Mouse (Mus musculus) erythroid progenitor cell, adult 5-6 weeks (primary cell): ENCODE data around the gene Nat14. TPM values are rescaled to one million over a fixed set of nuclear protein-coding genes. Genes with fewer than 3 reads are reported as not detected.
A peak's percentile ranks its signal among the peaks of the same experiment; 100 is the strongest.

Experiments used
- ATAC-seq: replicated peaks from 2 replicates; pipeline ENCODE4 v1.8.0; 2016; ENCODE audit warnings: moderate number of reproducible peaks, mild to moderate bottlenecking, moderate TSS enrichment, inconsistent platforms; ENCODE audit not compliant: poor library complexity, low FRiP score, severe bottlenecking
- total RNA-seq, 2 experiments: library from RNA; stranded (forward) in 1 of 2; stranded (reverse) in 1 of 2; fragments of 150-400 nt in 1 of 2; fragments of 186-747, 209-891 nt in 1 of 2; gene quantifications; 2 replicates each; pipeline versions ENCODE4 v1.2.3 to v1.2.4; 2015 to 2017; ENCODE audit warnings: low replicate concordance in 2 of 2

Gene Nat14
- total RNA-seq, 2 experiments from 2014 or later: 2.9 to 4.4 TPM

DNA sequence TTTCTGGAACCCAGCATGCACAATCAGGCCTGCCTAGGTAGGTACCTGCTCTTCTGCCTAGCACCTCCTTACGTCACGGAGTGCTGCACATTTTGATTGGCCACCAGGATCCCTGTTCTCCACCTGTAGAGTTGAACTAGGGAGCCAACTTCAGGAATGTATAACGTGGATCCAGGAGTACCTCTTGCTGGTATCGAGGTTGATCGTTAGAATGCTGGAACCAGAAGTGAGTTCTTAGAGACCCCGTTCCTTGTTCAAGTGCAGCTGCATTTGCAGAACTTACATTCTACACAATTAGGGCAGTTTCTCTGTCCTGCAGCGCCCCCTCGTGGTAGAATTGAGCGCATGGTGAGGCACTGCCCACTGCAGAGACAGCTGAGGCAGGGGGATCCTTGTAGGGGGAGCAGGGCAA is 18.2 kb downstream of the Nat14 start:
- ATAC-seq: peak; percentile 55

DNA sequence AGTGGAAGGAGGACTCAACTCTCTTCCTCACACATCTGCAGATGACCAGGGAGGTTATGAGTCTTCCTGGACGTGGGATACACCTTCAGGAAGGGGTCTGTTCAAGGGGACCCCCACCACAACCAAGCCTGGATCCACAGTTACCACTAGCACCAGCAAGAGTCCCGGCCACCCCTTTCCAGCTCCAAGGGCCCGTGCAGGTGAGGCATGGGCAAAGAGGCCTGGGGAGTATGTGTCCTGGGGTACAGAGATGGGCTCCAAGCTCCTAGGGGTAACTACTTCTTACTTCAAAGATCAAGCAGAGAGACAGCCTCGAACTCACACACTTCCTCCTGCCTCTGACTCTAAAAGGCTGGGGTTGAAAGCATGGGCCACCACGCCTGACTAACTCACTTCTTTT is 20.8 kb downstream of the Nat14 start:
- no peak for ATAC-seq

DNA sequence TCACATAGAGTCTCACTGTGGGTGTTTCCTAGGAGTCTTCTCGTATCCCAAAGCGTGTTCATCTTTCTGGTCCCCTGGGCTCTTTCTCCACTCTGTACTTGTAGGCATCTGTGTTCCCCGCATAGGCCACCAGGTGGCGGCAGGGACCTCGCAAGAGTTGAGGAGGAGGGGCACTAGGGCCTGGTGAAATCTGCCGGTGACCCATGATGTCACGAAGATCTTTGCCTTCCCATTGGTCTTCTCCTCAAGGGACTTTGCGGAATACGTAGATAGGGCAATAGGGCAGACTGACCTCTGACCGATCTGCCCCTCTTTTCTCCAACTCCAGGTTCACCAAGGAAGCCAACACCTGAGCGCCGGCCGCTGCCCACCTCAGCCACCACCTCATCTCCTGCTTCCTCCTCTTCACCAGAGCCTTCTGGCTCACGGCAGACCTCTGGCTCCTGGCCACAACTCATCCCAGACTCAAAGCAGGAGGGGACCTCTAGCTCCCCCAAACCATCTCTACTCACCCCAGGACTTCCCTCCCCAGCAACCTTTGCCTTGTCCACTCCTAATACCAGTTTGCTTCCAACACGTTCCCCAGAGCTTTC is 21.5 kb downstream of the Nat14 start:
- ATAC-seq: peak; percentile 74

DNA sequence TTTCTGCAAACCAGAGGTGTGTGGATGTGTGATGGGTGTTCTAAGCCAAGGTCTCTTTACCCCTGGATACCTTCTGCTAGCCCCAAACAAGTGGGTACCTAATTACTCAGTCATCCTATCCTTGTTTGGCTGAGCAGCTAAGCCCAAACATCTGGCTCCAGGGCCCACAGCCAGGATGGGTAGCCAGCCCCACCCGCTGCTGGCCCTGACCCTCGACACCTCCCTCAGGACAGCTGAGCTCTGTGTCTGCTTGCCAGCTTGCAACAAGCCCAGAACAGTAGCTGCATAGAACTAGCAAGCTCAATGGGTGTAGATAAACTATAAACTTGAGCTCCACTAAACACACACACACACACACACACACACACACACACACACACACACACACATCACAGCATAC is 26.0 kb downstream of the Nat14 start:
- ATAC-seq: no peak

DNA sequence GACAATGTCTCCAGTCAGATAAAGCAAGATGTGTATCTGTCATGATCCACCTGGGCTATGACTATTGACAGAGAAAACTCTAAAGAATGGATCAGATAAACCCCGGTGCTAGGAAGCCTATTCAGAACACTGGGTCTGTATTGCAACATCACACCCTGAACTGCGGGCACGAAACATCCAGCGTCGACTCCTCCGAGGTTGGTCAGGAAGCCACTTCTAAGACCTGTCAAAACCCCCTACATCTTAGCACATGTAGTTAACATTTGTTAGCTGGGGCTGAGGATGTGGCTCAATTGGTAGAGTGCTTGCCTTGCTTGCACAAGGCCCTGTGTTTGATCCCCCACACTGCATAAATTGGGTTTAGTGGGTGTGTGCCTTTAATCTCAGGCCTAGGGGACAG is 26.6 kb downstream of the Nat14 start:
- ATAC-seq: no peak

DNA sequence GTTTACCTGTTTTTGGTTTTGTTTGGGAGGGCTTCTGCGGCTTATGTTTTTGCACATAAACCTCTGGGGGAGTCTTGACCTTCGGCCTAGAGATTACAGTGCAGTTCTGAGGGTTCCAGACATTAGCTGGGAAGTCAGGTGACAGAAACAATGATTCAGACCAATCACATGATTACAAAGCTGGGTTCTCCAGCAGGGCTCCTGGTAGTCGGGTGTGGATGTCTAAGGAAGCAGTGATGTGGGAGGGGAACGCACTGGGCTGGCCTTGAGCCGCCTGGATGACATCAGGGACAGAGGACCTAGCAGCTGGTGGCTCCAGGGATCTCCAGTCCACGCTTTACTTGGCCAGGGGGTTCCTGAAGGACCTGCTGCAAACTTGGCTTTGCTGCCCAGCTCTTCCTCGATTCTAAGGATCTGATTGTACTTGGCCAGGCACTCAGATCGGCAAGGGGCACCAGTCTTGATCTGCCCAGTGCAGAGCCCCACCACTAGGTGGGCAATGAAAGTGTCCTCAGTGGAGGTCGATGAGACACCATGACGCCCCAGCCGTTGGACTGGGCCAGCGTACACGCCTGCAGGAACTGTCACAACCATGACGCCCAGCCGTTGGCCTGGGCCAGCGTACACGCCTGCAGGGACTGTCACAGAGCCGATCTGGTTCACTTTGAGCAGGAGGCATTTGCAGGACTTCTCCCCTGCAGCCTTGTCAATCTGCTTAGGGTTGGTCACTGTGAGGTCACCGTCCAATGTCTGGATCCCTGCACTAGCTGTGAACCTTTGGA is 28.9 kb downstream of the Nat14 start:
- ATAC-seq: no peak

DNA sequence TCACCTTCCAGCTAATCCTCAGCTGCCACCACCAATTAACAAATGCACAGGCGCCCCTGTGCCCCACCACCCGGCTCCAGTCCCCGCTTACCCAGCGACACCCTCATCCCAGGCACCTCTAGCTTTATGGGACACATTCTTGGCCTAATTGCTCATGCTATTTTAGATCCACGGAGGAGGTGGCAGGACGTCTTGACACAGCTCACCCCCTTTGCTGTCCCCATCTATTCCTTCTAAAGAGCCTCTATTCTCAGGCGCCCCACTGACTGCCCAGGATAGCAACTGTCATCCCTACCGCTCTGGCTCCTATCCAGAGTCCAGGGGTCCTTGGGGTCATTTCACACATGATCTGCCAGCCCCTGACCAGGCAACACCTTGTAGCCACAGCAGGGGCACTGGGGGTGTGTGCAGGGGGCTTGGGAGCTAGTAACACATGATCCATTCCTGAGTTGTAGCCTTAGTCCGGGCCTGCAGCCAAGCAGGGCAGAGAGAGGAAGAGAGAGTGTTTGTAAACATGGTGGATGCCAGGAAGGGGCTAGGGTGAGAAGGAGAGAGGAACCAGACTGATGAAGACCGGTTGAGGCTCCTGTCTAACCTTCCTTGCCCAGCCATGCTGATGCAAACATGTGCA is 32.1 kb downstream of the Nat14 start:
- ATAC-seq: no peak

DNA sequence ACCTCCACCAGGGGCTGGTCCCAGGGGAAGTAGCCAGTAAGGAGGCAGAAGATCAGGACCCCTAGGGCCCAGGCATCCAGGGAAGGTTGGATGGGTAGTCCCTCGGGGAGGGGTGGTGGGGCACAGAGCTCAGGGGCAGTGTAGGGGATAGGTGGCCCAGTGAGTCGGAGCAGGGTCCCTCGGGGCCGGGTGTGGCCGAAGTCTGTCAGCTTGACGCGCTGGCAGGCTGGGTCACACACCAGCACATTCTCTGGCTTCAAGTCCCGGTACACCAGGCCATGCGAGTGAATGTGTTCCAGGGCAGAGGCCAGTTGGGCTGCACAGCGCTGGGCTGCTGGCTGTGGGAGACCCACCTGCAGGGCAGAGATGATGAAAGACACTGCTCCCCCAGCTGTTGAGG is 35.5 kb downstream of the Nat14 start:
- ATAC-seq: no peak

DNA sequence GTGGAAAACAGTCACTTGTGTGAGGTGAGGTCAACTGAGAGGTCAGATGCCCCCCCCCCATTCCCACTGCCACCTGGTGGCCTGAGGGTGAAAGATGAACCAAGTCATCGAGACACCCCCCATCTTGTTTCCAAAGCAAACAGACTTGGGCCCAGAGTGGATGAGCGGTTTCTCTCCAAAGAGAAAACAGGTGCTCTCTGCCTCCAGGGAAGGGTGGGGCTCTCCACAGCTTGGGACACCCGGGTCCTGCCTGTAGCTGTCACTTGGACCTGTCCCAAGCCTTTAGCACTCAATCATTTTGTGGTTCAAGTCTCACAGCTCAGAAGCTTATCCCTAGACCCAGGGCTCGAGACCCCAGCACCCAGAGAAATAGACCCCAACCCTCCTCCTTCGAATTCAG is 41.7 kb downstream of the Nat14 start:
- no peak for ATAC-seq

DNA sequence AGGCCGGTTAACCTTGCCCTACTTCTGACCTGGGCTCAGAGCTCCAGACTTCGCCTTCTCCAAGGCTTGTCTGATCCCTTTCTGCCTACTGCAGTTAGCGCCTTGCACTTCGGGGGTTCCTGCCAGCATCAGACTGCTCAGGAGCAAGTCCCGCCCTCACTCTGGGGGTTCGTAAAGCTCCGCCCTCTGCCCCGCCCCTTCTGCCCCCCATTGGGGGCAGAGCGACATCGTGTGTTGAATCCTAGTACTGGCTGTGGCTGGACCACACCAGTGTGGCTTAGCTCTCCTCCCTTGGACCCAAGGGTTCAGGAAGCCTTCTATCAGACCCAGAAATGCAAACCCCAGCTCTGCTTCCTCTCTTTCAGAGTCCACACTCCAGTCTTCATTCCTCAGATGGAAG is 42.4 kb downstream of the Nat14 start, which contains the start of gene Sbk2:
Gene Sbk2 (minus strand): TSS at position 135 of the 400 bp plus-strand sequence.
- no peak for ATAC-seq

DNA sequence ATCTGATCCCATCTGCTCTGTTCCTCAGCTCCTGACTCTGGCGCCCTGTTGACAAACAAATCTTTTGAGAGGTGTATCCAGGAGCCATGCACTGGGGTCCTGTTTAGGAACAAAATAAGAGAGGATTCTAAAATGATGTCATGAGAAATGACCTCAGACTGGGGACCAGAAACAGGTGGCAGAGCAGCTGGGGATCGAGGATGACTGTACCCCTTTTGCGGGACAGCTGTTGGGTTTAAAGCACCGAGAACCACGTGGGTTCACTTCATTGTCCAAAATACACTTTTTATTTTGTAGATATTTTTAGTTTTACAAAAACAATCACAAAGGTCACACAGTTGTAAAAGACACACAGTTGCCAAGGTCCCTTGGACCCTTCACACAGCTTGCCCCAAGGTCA is 43.2 kb downstream of the Nat14 start:
- ATAC-seq: no peak

DNA sequence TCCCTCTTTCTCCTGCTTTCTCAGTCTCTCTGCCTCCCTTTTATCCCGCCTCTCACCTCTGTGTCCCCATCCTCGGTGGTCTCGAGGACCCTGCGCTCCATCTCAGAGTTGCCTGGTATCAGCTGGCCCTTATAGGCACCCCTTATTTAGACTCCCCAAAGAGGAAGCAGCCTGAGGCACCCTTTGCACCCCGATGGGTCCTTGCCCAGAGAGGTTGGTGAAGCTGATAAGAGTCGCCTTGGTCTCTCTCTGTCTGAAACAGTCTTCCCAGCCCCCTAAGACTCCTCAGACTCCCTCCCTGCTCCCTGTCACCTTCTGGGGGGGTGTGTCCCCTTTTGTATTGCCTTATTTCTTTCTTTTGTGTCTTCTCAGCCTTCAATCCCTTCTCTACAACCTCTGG is 49.2 kb downstream of the Nat14 start, which contains the start of gene Sbk3:
Gene Sbk3 (minus strand): TSS at position 101 of the 400 bp plus-strand sequence.
- no peak for ATAC-seq

DNA sequence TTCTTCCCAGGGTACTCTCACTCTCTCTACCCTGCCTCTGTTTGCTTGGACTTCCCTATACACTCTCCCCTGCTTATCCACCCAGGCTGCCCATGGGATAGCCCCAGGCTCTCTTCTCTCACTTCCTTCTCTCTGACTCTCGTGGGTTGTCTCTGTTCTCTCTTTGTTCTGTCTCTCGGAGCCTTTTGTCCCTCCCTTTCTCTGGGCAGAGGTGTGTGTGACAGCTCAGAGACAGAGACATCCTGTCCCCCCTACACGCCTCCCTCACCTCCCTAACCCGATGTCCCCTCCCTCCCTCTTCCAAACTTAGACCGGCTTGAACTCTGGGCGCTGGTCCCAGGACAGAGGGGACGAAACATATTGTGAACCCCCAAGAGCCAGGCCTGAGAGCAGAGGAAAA is 49.9 kb downstream of the Nat14 start:
- no peak for ATAC-seq

DNA sequence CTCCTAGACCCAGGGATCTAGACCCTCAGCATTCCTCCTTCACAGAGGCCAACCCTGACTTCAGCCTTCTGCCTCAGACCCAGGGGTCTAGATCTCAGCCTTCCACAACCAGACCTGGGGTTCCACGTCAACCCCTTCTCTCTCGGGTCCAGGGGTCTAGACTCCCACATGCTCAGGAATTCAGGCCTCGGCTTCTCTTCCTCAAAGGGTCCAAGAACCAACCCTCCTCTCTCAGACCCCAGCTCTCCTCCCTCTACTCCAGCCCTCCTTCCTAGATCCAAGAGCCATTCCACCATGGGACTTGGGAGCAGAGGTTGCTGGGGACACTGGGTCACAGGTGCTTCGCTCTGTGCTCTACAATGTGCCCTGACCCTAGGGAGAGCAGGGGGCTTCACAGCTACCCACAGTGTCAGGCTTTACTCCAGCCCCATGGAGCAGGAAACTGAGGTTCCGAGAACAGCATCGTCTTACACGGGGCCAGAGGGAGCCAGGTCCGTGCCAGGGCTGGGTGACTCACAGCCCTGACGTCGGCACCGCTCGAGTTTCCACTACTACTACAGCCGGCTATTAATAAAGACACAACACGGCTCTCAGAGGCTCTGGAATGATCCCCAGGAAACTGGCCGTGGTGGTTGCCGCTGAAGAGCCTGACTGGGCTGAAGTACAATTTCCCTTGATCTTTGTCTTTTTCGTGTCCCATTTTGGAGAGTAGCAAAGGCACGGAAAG is 50.7 kb downstream of the Nat14 start:
- no peak for ATAC-seq

Other genes with a start within 250 kb of the Nat14 start
Only the 30 nearest of the 33 such genes appear.
- gene Tmem150b, start 196.8 kb upstream of the Nat14 start, total RNA-seq (2015; ENCODE audit: low replicate concordance): 1.4 TPM in 1 of 2 replicates, not detected in the other
- gene Tmem150b, start 196.8 kb upstream of the Nat14 start, total RNA-seq (2017; ENCODE audit: low replicate concordance): 0.68 TPM in 1 of 2 replicates, not detected in the other
- 24.9 and 33.1 TPM in 2 replicates for gene Kmt5c, start 181.9 kb upstream of the Nat14 start, total RNA-seq (2015; ENCODE audit: low replicate concordance)
- gene Kmt5c, start 181.9 kb upstream of the Nat14 start, total RNA-seq (2017; ENCODE audit: low replicate concordance): 59.4 and 64.2 TPM in 2 replicates
- gene Cox6b2, start 168.9 kb upstream of the Nat14 start, total RNA-seq (2015; ENCODE audit: low replicate concordance): 54.1 and 81.8 TPM in 2 replicates
- 49.8 and 94.9 TPM in 2 replicates for gene Cox6b2, start 168.9 kb upstream of the Nat14 start, total RNA-seq (2017; ENCODE audit: low replicate concordance)
- gene Fam71e2, start 150.7 kb upstream of the Nat14 start, total RNA-seq (2015; ENCODE audit: low replicate concordance): not detected in 2 replicates
- not detected in 2 replicates for gene Fam71e2, start 150.7 kb upstream of the Nat14 start, total RNA-seq (2017; ENCODE audit: low replicate concordance)
- gene Il11, start 139.2 kb upstream of the Nat14 start, total RNA-seq (2015; ENCODE audit: low replicate concordance): not detected in 2 replicates
- gene Il11, start 139.2 kb upstream of the Nat14 start, total RNA-seq (2017; ENCODE audit: low replicate concordance): not detected in 2 replicates
- gene Tmem190, start 139.1 kb upstream of the Nat14 start, total RNA-seq (2015; ENCODE audit: low replicate concordance): not detected in 2 replicates
- gene Tmem190, start 139.1 kb upstream of the Nat14 start, total RNA-seq (2017; ENCODE audit: low replicate concordance): not detected in 2 replicates
- gene Tmem238, start 132.4 kb upstream of the Nat14 start, total RNA-seq (2015; ENCODE audit: low replicate concordance): 2.9 TPM in 1 of 2 replicates, not detected in the other
- gene Tmem238, start 132.4 kb upstream of the Nat14 start, total RNA-seq (2017; ENCODE audit: low replicate concordance): 0.90 and 0.98 TPM in 2 replicates
- gene Rpl28, start 129.2 kb upstream of the Nat14 start, total RNA-seq (2015; ENCODE audit: low replicate concordance): 603 and 642 TPM in 2 replicates
- gene Rpl28, start 129.2 kb upstream of the Nat14 start, total RNA-seq (2017; ENCODE audit: low replicate concordance): 83.6 and 269 TPM in 2 replicates
- 686 and 831 TPM in 2 replicates for gene Ube2s, start 109.4 kb upstream of the Nat14 start, total RNA-seq (2015; ENCODE audit: low replicate concordance)
- 310 and 437 TPM in 2 replicates for gene Ube2s, start 109.4 kb upstream of the Nat14 start, total RNA-seq (2017; ENCODE audit: low replicate concordance)
- not detected in 2 replicates for gene Shisa7, start 77.3 kb upstream of the Nat14 start, total RNA-seq (2015; ENCODE audit: low replicate concordance)
- not detected in 2 replicates for gene Shisa7, start 77.3 kb upstream of the Nat14 start, total RNA-seq (2017; ENCODE audit: low replicate concordance)
- not detected in 2 replicates for gene Isoc2b, start 51.8 kb upstream of the Nat14 start, total RNA-seq (2015; ENCODE audit: low replicate concordance)
- 1.5 TPM in 1 of 2 replicates, not detected in the other for gene Isoc2b, start 51.8 kb upstream of the Nat14 start, total RNA-seq (2017; ENCODE audit: low replicate concordance)
- 2.2 TPM in 1 of 2 replicates, not detected in the other for gene Isoc2a, start 44.9 kb upstream of the Nat14 start, total RNA-seq (2015; ENCODE audit: low replicate concordance)
- gene Isoc2a, start 44.9 kb upstream of the Nat14 start, total RNA-seq (2017; ENCODE audit: low replicate concordance): 0.26 and 1.8 TPM in 2 replicates
- not detected in 2 replicates for gene Gm36210, start 15.5 kb upstream of the Nat14 start, total RNA-seq (2015; ENCODE audit: low replicate concordance)
- not detected in 2 replicates for gene Gm36210, start 15.5 kb upstream of the Nat14 start, total RNA-seq (2017; ENCODE audit: low replicate concordance)
- 7.1 and 8.6 TPM in 2 replicates for gene Zfp628, start 6.8 kb upstream of the Nat14 start, total RNA-seq (2015; ENCODE audit: low replicate concordance)
- gene Zfp628, start 6.8 kb upstream of the Nat14 start, total RNA-seq (2017; ENCODE audit: low replicate concordance): 4.6 and 11.6 TPM in 2 replicates
- not detected in 2 replicates for gene Ssc5d, start 3.8 kb downstream of the Nat14 start, total RNA-seq (2015; ENCODE audit: low replicate concordance)
- not detected in 2 replicates for gene Ssc5d, start 3.8 kb downstream of the Nat14 start, total RNA-seq (2017; ENCODE audit: low replicate concordance)
- not detected in 2 replicates for gene Sbk2, start 42.4 kb downstream of the Nat14 start, total RNA-seq (2015; ENCODE audit: low replicate concordance)
- gene Sbk2, start 42.4 kb downstream of the Nat14 start, total RNA-seq (2017; ENCODE audit: low replicate concordance): not detected in 2 replicates
- gene Sbk3, start 49.1 kb downstream of the Nat14 start, total RNA-seq (2015; ENCODE audit: low replicate concordance): not detected in 2 replicates
- gene Sbk3, start 49.1 kb downstream of the Nat14 start, total RNA-seq (2017; ENCODE audit: low replicate concordance): not detected in 2 replicates
- 9.2 TPM in 1 of 2 replicates, not detected in the other for gene Zfp579, start 74.1 kb downstream of the Nat14 start, total RNA-seq (2015; ENCODE audit: low replicate concordance)
- gene Zfp579, start 74.1 kb downstream of the Nat14 start, total RNA-seq (2017; ENCODE audit: low replicate concordance): 1.8 TPM in 1 of 2 replicates, not detected in the other
- gene Zfp524, start 92.4 kb downstream of the Nat14 start, total RNA-seq (2015; ENCODE audit: low replicate concordance): 4.7 and 16.3 TPM in 2 replicates
- gene Zfp524, start 92.4 kb downstream of the Nat14 start, total RNA-seq (2017; ENCODE audit: low replicate concordance): 0.64 and 3.2 TPM in 2 replicates
- 11.9 and 14.7 TPM in 2 replicates for gene Fiz1, start 92.7 kb downstream of the Nat14 start, total RNA-seq (2015; ENCODE audit: low replicate concordance)
- gene Fiz1, start 92.7 kb downstream of the Nat14 start, total RNA-seq (2017; ENCODE audit: low replicate concordance): 5.6 and 9.1 TPM in 2 replicates
- gene Gm44973, start 93.5 kb downstream of the Nat14 start, total RNA-seq (2015; ENCODE audit: low replicate concordance): 5.0 TPM in 1 of 2 replicates, not detected in the other
- 1.4 TPM in 1 of 2 replicates, not detected in the other for gene Gm44973, start 93.5 kb downstream of the Nat14 start, total RNA-seq (2017; ENCODE audit: low replicate concordance)
- gene Zfp865, start 98.3 kb downstream of the Nat14 start, total RNA-seq (2015; ENCODE audit: low replicate concordance): 9.0 and 9.2 TPM in 2 replicates
- gene Zfp865, start 98.3 kb downstream of the Nat14 start, total RNA-seq (2017; ENCODE audit: low replicate concordance): 6.3 and 7.6 TPM in 2 replicates
- gene Ccdc106, start 98.5 kb downstream of the Nat14 start, total RNA-seq (2015; ENCODE audit: low replicate concordance): not detected in 2 replicates
- gene Ccdc106, start 98.5 kb downstream of the Nat14 start, total RNA-seq (2017; ENCODE audit: low replicate concordance): not detected in 2 replicates
- not detected in 2 replicates for gene 4632433K11Rik, start 112.1 kb downstream of the Nat14 start, total RNA-seq (2015; ENCODE audit: low replicate concordance)
- not detected in 2 replicates for gene 4632433K11Rik, start 112.1 kb downstream of the Nat14 start, total RNA-seq (2017; ENCODE audit: low replicate concordance)
- gene Zfp784, start 116.4 kb downstream of the Nat14 start, total RNA-seq (2015; ENCODE audit: low replicate concordance): 0.42 and 1.8 TPM in 2 replicates
- 0.90 TPM in 1 of 2 replicates, not detected in the other for gene Zfp784, start 116.4 kb downstream of the Nat14 start, total RNA-seq (2017; ENCODE audit: low replicate concordance)
- gene Zfp580, start 129.5 kb downstream of the Nat14 start, total RNA-seq (2015; ENCODE audit: low replicate concordance): not detected in 2 replicates
- not detected in 2 replicates for gene Zfp580, start 129.5 kb downstream of the Nat14 start, total RNA-seq (2017; ENCODE audit: low replicate concordance)
- gene U2af2, start 140.1 kb downstream of the Nat14 start, total RNA-seq (2015; ENCODE audit: low replicate concordance): 93.0 and 138 TPM in 2 replicates
- gene U2af2, start 140.1 kb downstream of the Nat14 start, total RNA-seq (2017; ENCODE audit: low replicate concordance): 83.8 and 99.2 TPM in 2 replicates
- gene Epn1, start 158.2 kb downstream of the Nat14 start, total RNA-seq (2015; ENCODE audit: low replicate concordance): 84.3 and 88.3 TPM in 2 replicates
- 75.9 and 127 TPM in 2 replicates for gene Epn1, start 158.2 kb downstream of the Nat14 start, total RNA-seq (2017; ENCODE audit: low replicate concordance)
- gene Rfpl4, start 194.9 kb downstream of the Nat14 start, total RNA-seq (2015; ENCODE audit: low replicate concordance): not detected in 2 replicates
- gene Rfpl4, start 194.9 kb downstream of the Nat14 start, total RNA-seq (2017; ENCODE audit: low replicate concordance): not detected in 2 replicates
- gene Rasl2-9, start 203.9 kb downstream of the Nat14 start, total RNA-seq (2015; ENCODE audit: low replicate concordance): not detected in 2 replicates
- gene Rasl2-9, start 203.9 kb downstream of the Nat14 start, total RNA-seq (2017; ENCODE audit: low replicate concordance): not detected in 2 replicates